Mouse (Mus musculus): ENCODE data around the gene Fam207a. TPM values are rescaled to one million over a fixed set of nuclear protein-coding genes. Genes with fewer than 3 reads are reported as not detected.

Gene Fam207a
- polyA plus RNA-seq, 1 experiment: 30.5 TPM

- WGBS: 54% methylated on average over 1 of the region's 1 CpGs
- DNase-seq: no peak
- H3K4me3 ChIP-seq (ENCODE audit: insufficient read depth, low read depth, low read length): no peak overlapping the region
Observed at GRCm38 (mm10) chr10:77438021-77438420, 77.6 kb downstream of the Fam207a start.

More at GRCm38 (mm10) chr10:77438021-77438420, 77.6 kb downstream of the Fam207a start:
- H3K4me1 ChIP-seq (ENCODE audit: control insufficient read depth, insufficient read depth, low read length): peaks cover 5% of the 10 kb centered on the region; the same call in 1 of the 2 replicates
- no peaks in the 10 kb centered on the region for H3K27me3 ChIP-seq (replicated peaks; ENCODE audit: control insufficient read depth, insufficient read depth, low read length)
- TF ChIP-seq POLR2A (IDR thresholded peaks at IDR 0.05; ENCODE audit: low read depth, low read length): no peak
- TF ChIP-seq CTCF (conservative IDR thresholded peaks at IDR 0.05; ENCODE audit: insufficient read depth, insufficient read length, low read depth, low read length): no peak
- no peaks in the 10 kb centered on the region for H3K36me3 ChIP-seq (ENCODE audit: control insufficient read depth, insufficient read depth, low read length)
- no peak overlapping the region for H3K27ac ChIP-seq (ENCODE audit: insufficient read depth, low read depth, low read length)

Other genes starting within 250 kb of the Fam207a start
- 6.2 and 6.6 TPM in 2 replicates for gene Adarb1, start 97.5 kb downstream of the Fam207a start, polyA plus RNA-seq (2012; rRNA removed)
- gene Itgb2, start 14.5 kb upstream of the Fam207a start, polyA plus RNA-seq (2012; rRNA removed): 6.5 and 13.6 TPM in 2 replicates
- gene Pttg1ip, start 65.9 kb upstream of the Fam207a start, polyA plus RNA-seq (2012; rRNA removed): 321 and 342 TPM in 2 replicates
- 241 and 269 TPM in 2 replicates for gene Sumo3, start 90.3 kb upstream of the Fam207a start, polyA plus RNA-seq (2012; rRNA removed)
- not detected in 2 replicates for gene Gm49325, start 90.4 kb upstream of the Fam207a start, polyA plus RNA-seq (2012; rRNA removed)
- gene Ube2g2, start 106.5 kb upstream of the Fam207a start, polyA plus RNA-seq (2012; rRNA removed): 29.9 and 33.8 TPM in 2 replicates
- gene Tspear, start 170.8 kb upstream of the Fam207a start, polyA plus RNA-seq (2012; rRNA removed): 0.86 and 1.2 TPM in 2 replicates
- gene Gm19402, start 175.0 kb upstream of the Fam207a start, polyA plus RNA-seq (2012; rRNA removed): not detected in 2 replicates
- not detected in 2 replicates for gene Gm9508, start 181.4 kb upstream of the Fam207a start, polyA plus RNA-seq (2012; rRNA removed)
- gene Gm10272, start 190.8 kb upstream of the Fam207a start, polyA plus RNA-seq (2012; rRNA removed): not detected in 2 replicates
- not detected in 2 replicates for gene Gm10024, start 195.7 kb upstream of the Fam207a start, polyA plus RNA-seq (2012; rRNA removed)
- gene Gm10142, start 200.0 kb upstream of the Fam207a start, polyA plus RNA-seq (2012; rRNA removed): not detected in 2 replicates
- not detected in 2 replicates for gene Krtap12-1, start 204.8 kb upstream of the Fam207a start, polyA plus RNA-seq (2012; rRNA removed)
- not detected in 2 replicates for gene Gm10100, start 210.7 kb upstream of the Fam207a start, polyA plus RNA-seq (2012; rRNA removed)
- gene Gm18596, start 226.9 kb upstream of the Fam207a start, polyA plus RNA-seq (2012; rRNA removed): not detected in 2 replicates
- not detected in 2 replicates for gene Gm9736, start 235.6 kb upstream of the Fam207a start, polyA plus RNA-seq (2012; rRNA removed)
- not detected in 2 replicates for gene Gm3233, start 243.9 kb upstream of the Fam207a start, polyA plus RNA-seq (2012; rRNA removed)